Mouse (Mus musculus): Measurements from ENCODE around the gene Mier1.

Gene Mier1

DNA sequence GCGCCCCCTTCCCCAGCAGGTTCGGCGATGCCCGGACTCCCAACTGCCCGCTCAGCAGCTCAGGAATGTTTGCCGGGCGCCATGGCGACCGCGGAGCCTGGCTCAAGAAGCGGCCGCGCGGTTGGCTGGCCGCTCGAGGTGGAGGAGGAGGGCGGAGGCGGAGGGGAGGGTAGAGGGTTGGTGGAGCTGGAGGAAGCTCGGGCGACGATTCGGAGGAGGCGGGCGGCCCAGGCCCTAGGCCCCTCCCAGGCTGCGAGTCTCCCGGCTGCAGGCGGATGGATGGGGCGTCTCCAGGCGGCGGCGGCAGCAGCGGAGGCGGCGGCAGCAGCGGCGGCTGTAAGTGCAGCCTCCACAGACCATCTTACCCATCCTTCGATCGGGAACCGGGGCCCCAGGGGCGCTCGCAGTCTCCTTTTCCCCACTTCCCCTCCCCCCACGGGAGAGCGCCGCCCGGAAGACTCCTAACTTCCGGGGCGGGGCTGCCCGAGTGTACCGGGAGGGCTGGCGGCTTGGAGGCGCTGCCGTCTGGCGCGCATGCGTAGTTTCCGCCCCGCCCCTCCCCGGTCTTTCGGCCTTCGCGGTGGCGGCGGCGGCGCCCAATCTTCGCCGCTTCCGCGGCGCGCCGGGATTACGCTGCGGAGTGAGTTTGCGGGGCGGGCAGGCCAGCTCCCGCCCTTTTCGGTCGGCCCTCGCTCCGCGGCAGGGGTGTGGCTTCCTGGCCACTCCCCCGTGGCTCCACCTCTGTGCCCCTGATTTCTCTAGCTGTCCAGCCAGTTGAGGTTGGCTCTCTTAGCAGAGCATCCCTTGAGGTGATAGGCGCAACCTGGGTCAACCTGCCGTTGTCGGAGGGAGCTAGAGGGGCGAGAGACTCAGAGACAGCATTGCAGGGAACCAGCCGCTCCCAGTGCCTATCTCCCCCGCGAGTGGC is at the start of gene Mier1, which contains the start of gene Wdr78:
Mier1 (plus strand) TSS at position 207 of the 928 bp plus-strand sequence.
Wdr78 (minus strand) TSS at position 372 of the 928 bp plus-strand sequence.
- peak; percentile 98 to 99 for DNase-seq (ENCODE audit: inconsistent age in 2 of 2, low spot score in 1 of 2)

DNA sequence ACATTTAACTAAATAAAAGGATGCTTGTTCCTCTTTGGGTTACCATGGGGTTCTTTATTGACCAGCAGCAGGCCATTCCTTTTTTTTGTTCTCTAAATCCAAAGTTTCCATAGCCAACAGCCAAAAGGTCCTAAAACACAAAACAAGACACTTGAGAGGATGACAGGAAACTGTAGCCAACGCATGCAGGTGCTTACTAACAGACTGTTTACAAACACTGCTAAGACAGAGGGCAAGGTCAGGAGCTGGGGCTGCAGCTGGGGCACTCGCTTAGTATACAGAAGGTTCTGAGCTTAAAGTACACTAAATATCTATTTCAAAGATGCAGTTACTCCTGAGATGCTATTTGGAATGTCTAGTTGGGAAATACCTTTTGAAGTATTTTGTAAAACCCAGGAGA is 49.8 kb upstream of the Mier1 start:
- no peak for DNase-seq (ENCODE audit: inconsistent age in 2 of 2, low spot score in 1 of 2)

DNA sequence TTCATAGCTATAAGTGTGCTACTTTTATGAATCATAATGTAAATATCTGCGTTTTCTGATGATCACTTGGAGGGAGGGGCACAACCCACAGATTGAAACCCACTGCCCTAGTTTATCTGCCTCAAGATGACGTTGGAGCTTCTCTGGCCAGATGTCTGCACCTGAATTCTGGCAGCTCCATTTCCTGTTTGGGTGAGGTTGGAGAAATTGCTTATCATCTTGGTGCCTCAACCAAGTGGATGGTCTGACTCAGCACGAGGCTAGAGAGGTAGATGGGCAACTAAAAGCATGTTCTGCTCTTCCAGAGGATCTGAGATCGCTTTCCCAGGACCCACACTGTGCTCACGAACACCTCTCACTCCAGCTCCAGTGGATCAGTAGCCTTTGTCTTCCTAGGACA is 49.2 kb upstream of the Mier1 start:
- DNase-seq (ENCODE audit: inconsistent age in 2 of 2, low spot score in 1 of 2) = no peak

DNA sequence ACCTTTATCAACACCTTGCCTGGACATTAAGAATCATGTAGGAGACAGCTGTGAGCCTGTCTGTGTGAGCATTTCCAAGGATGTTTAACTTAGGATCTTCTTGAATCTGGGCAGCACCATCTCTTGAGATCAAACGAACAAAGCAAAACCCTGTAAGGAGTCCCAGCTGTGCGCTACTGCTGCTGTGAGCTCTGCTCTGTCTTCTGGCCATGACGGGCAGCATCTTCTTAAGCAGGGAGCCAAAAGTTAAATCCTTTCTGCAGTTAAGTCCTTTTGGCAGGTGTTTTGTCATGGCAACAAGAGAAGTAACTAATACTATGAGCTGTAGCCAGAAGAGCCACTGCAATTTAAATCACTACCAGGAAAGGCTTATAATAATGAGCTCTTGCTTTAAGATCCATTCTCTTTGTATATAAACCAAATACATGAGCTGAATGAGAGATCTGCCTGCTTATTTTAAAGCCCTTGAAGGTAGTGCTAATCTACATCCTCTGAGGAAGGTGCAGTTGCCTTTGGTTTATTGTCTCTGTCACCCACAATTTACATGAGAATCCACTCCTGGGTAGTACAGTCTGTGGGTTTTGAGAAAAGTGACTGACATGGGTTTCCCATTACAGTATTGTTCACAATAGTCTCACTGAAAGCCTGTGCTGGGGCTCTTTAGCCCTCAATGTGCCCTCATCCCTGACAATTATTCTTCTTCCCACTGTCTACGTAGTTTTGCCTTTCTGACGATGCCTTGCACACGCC is 46.1 kb upstream of the Mier1 start:
- DNase-seq (ENCODE audit: inconsistent age in 2 of 2, low spot score in 1 of 2) = no peak

DNA sequence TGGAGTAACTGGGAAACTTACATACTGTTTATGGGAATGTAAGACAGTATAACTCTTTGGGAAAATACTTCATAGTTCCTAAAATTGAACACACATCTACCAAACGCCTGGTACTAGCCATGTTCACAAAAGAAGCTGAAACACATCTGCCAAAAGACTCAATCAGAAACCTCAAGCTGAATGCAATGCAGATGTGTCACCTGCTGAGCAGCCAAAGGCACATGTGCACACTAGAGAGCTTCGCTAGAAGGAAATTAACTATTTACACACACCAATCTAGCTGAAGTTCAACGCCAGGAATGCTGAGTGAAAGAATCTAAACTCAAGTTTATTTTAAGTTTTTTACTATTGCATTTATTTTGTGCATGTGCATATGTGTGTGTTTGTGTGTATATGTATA is 43.6 kb upstream of the Mier1 start:
- no peak for DNase-seq (ENCODE audit: inconsistent age in 2 of 2, low spot score in 1 of 2)

DNA sequence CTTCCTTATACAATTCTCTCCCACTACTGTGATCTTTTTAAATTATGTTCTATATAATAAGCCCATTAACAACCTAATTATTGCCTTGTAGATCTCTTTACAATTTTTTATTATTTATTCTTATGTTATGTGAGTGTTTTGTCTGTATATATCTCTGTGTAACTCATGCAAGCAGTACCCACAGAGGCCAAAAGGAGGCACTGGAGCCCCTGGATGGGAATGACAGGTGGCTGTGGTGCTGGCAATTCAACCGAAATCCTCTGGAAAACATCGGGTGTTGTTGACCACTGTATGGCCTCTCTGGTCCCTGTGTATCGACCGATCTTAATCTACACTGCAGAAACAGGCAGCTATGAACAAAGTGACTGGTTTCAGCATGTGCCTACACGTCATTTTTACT is 29.0 kb upstream of the Mier1 start:
- no peak for DNase-seq (ENCODE audit: inconsistent age in 2 of 2, low spot score in 1 of 2)

DNA sequence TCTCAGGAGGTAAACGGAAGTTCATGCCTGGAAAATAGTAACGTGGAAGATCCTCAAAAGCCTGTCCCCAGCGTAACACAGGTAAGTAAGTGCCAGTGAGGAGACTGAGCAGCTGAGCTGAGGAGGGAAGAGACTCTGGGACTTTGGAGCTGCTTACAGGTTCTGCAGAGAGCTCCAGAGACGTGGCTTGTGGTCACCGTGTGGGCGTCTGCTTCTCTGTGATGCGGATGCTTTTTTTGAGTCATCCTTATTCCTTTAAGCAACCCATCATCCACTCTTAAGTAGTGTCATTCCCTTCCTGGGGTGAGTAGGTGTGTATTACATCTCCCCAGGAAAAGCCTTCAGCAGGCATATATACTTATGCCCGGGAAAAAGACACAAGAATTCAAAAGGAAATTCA is 18.3 kb upstream of the Mier1 start:
- DNase-seq (ENCODE audit: inconsistent age in 2 of 2, low spot score in 1 of 2) = no peak

DNA sequence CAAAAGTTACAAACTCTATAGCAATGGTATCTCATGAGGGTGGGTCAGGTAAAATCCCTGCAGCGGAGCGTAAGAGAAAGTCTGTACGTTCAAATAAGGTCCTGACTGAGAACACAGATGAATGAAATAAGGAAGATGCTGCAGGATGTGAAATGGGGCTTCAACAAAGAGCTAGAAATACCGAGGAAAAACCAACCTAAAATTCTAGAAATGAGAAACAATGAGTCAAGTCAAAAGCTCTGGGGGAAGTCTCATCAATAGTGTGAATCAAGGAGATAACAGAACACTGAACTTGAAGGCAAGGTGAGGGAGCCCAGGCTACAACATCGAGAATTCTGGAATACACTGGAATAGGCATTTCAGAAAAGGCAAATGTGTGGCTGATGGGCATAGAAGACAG is 15.7 kb upstream of the Mier1 start:
- no peak for DNase-seq (ENCODE audit: inconsistent age in 2 of 2, low spot score in 1 of 2)

DNA sequence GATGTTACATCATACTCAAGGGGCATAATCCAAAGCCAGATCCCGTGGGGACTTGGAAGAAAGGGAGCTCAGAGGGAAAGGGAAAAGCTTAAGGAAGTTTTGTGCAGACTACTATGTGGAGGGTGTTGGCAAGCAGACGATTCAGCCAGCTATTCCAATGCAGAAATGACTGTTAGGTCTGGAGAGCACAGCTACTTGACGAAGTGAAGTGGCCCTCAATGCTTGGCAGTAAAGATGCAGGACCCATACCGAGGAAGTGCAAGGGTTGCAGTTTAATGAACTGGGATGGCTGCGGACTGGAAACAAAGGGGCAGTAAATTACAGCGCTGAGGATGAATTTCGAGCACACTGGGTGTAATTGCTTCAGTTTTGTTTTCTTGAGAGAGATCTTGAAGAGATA is 1.5 kb upstream of the Mier1 start:
- no peak for DNase-seq (ENCODE audit: inconsistent age in 2 of 2, low spot score in 1 of 2)

DNA sequence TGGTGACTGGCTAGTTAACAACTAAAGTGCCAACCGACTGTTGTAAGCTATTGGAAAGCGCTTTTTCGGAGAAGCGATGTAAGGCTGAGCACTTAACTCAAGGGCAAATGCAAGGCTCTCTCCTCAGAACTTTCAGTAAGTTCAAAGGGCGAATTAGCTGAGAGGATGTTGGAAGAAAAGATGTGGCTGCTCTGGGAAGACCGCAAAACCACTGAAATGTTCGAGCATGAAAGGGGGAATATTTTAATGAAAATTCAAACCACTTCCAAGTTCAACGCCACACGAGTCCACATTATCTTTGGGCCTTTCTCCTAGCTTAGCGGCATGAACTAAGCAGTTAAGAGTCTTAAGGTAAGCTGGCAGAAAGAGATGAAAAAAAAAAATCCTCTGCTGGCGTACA is 788 bp upstream of the Mier1 start:
- DNase-seq (ENCODE audit: inconsistent age in 2 of 2, low spot score in 1 of 2) = peak in 1 of 2 experiments; percentile 50

DNA sequence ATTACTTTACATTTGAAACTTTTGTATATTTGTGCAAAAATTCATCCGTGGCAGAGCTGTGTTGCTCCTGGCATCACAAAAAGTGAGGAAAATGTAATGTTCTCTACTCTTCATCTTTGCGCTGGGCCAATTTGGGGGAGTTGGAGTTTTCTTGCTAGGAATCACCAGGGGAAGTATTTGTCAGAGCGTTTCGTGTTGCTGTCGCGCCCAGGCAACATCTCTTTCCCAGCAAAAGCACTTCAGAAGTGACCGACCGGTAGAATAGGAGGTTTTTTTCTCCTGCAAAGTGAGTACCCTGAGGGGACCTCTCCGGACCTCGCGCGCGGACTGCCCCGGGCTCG is 4.7 kb downstream of the Mier1 start:
- no peak for DNase-seq (ENCODE audit: inconsistent age in 2 of 2, low spot score in 1 of 2)

DNA sequence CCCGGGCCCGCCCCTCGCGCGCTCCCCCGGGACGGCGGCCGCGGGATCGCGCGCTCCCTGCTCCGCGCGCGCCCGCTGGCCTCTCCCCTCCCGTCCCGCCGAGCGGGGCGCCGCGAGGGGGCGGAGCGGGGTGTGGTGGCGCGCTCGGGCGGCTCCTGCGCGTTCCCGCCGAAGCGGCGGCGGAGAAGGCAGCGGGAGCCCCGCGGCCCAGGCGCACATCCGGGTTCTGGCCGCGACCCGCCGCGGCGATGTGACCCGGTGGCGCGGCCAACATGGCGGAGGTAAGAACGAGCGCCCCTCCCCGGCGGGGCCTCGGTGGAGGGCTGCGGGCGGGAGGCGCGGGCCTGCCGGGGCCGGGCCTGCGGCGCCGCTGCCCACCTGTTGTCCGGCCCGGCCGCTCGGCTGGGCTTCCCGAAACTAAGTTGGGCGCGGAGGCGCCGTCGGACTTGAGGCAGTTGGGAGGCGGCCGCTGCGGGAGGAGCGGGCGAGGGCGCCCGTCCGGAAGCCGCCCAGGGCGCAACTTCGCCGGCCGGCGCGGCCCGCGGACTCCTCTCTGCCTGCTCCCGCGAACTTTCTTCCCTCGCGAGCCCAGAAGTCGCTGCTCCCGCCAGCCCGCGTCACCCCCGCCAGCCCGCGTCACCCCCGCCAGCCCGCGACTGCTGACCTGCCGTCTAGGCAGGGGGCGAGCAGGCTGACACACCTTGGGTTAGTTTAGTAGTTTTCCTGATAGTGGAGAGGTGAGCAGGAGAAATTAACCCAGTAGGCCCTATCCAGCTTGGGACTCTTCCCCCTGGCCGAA is 5.2 kb downstream of the Mier1 start:
- DNase-seq (ENCODE audit: inconsistent age in 2 of 2, low spot score in 1 of 2) = peak; percentile 91 to 95

DNA sequence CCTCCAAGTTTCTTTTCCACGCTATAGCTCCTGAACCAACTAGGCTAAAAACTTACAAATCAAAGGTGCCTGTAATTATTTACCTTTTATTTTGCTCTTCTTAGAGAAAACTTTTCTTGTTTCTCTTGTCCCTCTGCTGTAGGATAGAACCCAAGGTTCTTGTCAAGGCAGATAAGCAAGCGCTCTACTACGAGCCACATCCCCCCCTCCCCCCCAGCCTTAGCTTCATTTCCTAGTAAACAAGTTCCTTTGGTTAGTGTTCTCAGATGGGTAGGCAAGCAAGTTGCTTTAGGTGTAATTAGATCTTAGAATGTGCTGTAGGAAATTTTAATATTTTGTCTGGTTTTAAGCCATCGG is 5.8 kb downstream of the Mier1 start:
- DNase-seq (ENCODE audit: inconsistent age in 2 of 2, low spot score in 1 of 2) = no peak

DNA sequence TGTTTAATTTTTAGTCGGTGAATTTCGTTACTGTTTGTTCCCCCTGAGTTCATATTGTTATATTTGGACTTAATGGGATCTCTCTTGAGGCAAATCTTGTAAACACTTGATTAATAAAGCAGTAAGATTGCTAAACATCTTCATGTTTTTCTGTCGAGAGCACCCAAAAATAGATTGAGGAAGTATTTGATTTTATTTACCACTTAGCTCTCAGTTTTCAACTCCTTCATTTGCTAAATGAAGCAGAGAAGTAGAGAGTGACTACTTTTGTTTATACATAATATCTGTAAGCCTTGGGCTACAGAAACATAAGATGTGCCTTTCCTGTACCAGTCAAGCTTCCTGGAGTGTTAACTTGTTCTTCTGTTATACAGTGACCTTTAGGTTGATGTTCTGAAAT is 6.2 kb downstream of the Mier1 start:
- DNase-seq (ENCODE audit: inconsistent age in 2 of 2, low spot score in 1 of 2) = no peak

DNA sequence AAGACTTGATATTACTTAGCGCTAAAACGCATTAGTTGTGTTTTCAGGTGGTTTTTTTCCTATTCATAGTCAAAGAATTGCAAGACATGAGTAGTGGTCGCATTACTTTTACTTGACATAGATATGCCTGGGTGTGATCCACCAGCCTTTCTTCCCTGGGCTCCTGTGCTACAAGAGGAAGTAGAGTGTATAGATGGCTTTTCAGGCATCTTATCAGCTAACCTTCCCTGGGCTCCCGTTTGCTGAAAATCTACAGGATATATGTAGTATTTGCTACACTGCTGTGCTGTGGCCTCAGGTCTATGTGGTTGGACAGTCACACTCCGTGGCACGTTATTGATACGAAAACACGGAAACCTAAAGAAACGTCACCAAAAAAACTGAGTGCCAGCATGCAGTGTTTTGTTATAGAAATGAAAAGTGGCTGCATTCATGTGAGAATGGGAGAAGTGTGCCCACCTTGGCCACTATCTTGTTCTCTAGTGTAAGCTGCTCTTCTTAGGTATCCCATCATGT is 6.7 kb downstream of the Mier1 start:
- DNase-seq (ENCODE audit: inconsistent age in 2 of 2, low spot score in 1 of 2) = no peak

DNA sequence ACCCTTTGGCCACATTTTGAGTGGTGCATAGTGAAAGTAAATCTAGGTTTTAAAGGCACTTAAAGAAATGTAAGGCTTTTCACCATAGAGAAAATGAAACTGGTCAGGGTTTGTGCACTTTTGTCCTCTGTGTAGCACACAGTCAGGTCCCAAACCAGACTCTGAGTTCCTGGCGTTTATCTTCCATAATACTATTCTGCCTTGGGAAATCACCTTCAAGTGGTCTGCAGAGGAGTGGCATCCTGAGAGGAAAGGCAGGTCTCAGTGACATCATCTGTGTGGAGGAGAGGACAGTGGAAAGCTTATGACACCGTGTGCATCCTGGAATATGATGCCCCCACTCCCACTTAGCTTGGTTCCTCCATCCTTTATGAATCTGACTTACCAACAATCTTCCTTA is 8.9 kb downstream of the Mier1 start:
- peak in 1 of 2 experiments; percentile 52 for DNase-seq (ENCODE audit: inconsistent age in 2 of 2, low spot score in 1 of 2)

DNA sequence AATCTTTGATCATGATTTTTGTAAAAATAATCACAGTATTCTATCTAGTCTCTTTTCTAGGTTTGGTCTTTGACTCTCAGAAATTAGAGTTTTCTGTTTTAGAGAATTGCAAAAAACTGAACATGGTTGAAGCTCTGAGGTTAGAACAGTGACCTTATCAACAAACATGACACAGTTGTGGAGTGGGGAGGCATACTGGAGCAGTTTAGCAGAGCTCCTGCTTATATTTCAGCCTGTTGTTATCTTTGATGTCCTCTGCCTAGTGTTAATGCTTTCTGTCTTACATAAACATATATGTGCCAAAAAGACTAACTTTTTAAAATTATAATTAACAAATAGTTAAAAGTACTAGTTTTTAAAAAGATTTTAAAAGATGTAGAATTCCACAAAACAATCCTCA is 9.4 kb downstream of the Mier1 start:
- DNase-seq (ENCODE audit: inconsistent age in 2 of 2, low spot score in 1 of 2) = peak in 1 of 2 experiments; percentile 50

DNA sequence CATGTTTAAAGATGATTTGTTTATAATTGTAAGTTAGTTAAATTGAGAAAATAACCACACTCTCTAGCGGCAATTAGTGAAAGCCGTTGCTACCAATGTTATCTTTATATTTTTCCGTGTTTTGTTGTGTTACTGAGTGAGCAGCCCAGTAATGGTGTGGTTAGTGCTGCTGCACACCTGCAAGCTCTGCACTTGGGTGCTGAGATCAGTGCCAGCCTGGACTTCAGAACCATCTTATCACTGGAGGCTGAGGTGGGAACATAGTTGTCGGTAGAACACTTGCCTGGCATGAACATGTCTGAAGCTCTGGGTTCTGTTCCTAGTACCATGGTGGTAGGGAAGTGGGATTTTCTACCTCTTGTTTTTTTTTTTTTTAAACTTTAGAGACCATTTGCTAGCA is 12.3 kb downstream of the Mier1 start:
- DNase-seq (ENCODE audit: inconsistent age in 2 of 2, low spot score in 1 of 2) = no peak

DNA sequence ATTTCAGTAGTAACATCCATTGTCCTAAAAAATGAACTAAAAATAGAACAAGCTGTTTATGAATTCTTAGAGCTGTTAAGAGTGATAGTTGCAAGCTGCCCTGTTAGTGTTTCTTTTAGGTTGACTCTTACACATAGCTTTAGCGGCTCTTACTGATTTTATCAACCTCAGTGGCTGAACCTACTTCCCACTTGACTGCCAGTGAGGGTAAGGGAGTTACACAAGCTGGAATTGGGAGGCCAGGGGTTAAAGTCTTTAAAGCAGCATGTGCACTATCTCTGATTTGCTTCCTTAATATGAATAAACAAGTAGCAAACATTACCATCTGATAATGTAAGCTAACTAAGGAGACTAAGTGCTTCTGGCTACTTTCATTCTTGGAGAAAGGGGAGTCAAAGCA is 22.8 kb downstream of the Mier1 start:
- DNase-seq (ENCODE audit: inconsistent age in 2 of 2, low spot score in 1 of 2) = no peak

DNA sequence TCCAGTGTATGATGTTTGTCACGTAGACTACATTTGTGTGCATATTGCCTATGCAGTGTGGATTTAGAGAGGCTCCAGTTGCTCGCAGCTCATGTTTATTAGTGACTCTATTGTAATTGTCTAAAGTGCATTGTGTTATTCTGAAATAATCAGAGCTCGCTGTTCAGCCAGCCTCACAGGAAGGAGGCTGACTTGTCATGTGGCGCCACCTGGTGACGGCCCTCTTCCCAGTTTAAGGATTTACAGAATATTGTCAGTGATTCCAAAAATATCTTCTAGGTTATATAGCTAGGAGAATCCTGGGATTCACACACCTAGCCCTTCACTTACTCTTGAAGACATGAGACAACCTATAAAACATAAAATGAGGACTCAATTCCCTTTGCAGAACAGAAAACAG is 32.1 kb downstream of the Mier1 start:
- peak; percentile 69 to 90 for DNase-seq (ENCODE audit: inconsistent age in 2 of 2, low spot score in 1 of 2)

DNA sequence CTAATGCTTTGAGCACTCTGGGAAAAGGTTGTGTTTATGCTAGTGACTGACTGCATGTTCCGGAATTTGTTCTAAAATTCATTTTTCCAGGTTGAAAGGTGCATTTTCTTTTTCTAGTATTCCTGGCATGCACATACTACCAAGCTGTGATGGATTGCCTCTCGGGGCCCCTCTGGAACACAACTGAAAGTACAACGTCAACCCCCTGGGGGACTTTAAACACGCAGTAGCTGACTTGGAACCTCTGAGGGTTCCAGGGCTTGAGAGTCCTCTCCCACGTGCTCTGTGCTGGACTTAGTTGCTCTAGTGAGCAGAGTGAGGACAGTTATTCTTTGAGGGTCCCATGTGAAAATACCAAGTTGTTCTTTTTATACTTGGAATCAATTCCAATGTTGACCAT is 37.8 kb downstream of the Mier1 start:
- peak in 1 of 2 experiments; percentile 42 for DNase-seq (ENCODE audit: inconsistent age in 2 of 2, low spot score in 1 of 2)
